In genomic region chr10:93423459-93424020, GRCm38 (mm10) we compare ENCODE assay signal across 27 mouse cellular contexts. TPM values are rescaled to one million over a fixed set of nuclear protein-coding genes. Genes with fewer than 3 reads are reported as not detected.
DNase-seq lines count a peak whose midpoint lies in the region; ATAC-seq and TF ChIP-seq lines count a peak whose summit lies in the region.
"Had no signal": no experiment of that assay in that cellular context is flagged by ENCODE, and none has a peak within 500 bp of the region (broad histone marks: within the 10 kb centered on the region; RNA-seq: fewer than 3 reads in every experiment).

No protein-coding gene starts in this region.

- WGBS in kidney, adult 2 months: 57% methylated on average over 6 of the region's 6 CpGs
- WGBS in stomach, embryonic 16.5 days: 63% methylated on average over 6 of the region's 6 CpGs
- WGBS in stomach, postnatal 0 days: 65% methylated on average over 6 of the region's 6 CpGs
- WGBS in thymus, adult 2 months: 59% methylated on average over 6 of the region's 6 CpGs

- H3K4me3 ChIP-seq in kidney, adult 2 months (ENCODE audit: insufficient read depth, low read depth, low read length): no peak overlapping the region
- no peak overlapping the region for H3K4me3 ChIP-seq in stomach, embryonic 16.5 days (replicated peaks; ENCODE audit: low read length)
- no peak overlapping the region for H3K4me3 ChIP-seq in stomach, postnatal 0 days (ENCODE audit: low read depth, low read length)
- H3K4me3 ChIP-seq in thymus, adult 2 months (ENCODE audit: control insufficient read depth, insufficient read depth, low read length): no peak overlapping the region
- H3K4me3 ChIP-seq: heart, embryonic 10.5 days; heart, embryonic 15.5 days; hindbrain, embryonic 13.5 days; liver, embryonic 12.5 days; midbrain, embryonic 12.5 days; neural tube, embryonic 13.5 days had no signal

- TF ChIP-seq POLR2A in kidney, adult 2 months (IDR thresholded peaks at IDR 0.05; ENCODE audit: low read depth, low read length): no peak
- no peak for TF ChIP-seq POLR2A in thymus, adult 2 months (IDR thresholded peaks at IDR 0.05; ENCODE audit: control insufficient read depth, extremely low read depth, insufficient read depth, low read length, poor library complexity)

- no peak overlapping the region for H3K4me2 ChIP-seq in stomach, embryonic 16.5 days (ENCODE audit: low read depth, low read length)
- no peak overlapping the region for H3K4me2 ChIP-seq in stomach, postnatal 0 days (replicated peaks; ENCODE audit: low read depth)
- H3K4me2 ChIP-seq: heart, embryonic 15.5 days; hindbrain, embryonic 13.5 days; liver, embryonic 12.5 days; midbrain, embryonic 12.5 days; neural tube, embryonic 13.5 days had no signal

- no peaks in the 10 kb centered on the region for H3K36me3 ChIP-seq in kidney, adult 2 months (ENCODE audit: control insufficient read depth, insufficient read depth, low read length)
- H3K36me3 ChIP-seq in stomach, embryonic 16.5 days (ENCODE audit: control insufficient read depth, insufficient read depth, low read length): no peaks in the 10 kb centered on the region
- H3K36me3 ChIP-seq in stomach, postnatal 0 days (ENCODE audit: control insufficient read depth, insufficient read depth, low read length): no peaks in the 10 kb centered on the region
- H3K36me3 ChIP-seq in thymus, adult 2 months (ENCODE audit: control insufficient read depth, insufficient read depth, low read length): no peaks in the 10 kb centered on the region
- H3K36me3 ChIP-seq: heart, embryonic 10.5 days; heart, embryonic 15.5 days; hindbrain, embryonic 13.5 days; liver, embryonic 12.5 days; midbrain, embryonic 12.5 days; neural tube, embryonic 13.5 days had no signal

- H3K9me3 ChIP-seq in stomach, embryonic 16.5 days (replicated peaks; ENCODE audit: control insufficient read depth, low read length): no peaks in the 10 kb centered on the region
- H3K9me3 ChIP-seq in stomach, postnatal 0 days (ENCODE audit: control insufficient read depth, low read length): no peaks in the 10 kb centered on the region
- H3K9me3 ChIP-seq: heart, embryonic 10.5 days; heart, embryonic 15.5 days; hindbrain, embryonic 13.5 days; liver, embryonic 12.5 days; midbrain, embryonic 12.5 days had no signal

- H3K27ac ChIP-seq in kidney, adult 2 months (ENCODE audit: insufficient read depth, low read depth, low read length): 0 out of 2 replicates have a peak overlapping the region, but pooled peaks have one; percentile 5
- peak overlapping the region; percentile 53; the same call in 1 of the 2 replicates for H3K27ac ChIP-seq in stomach, embryonic 16.5 days (ENCODE audit: low read length)
- no peak overlapping the region for H3K27ac ChIP-seq in stomach, postnatal 0 days (replicated peaks)
- H3K27ac ChIP-seq in thymus, adult 2 months (ENCODE audit: control insufficient read depth, insufficient read depth, low read length): no peak overlapping the region
- H3K27ac ChIP-seq: heart, embryonic 10.5 days; heart, embryonic 15.5 days; hindbrain, embryonic 13.5 days; liver, embryonic 12.5 days; midbrain, embryonic 12.5 days; neural tube, embryonic 13.5 days had no signal

- DNase-seq in kidney, adult 2 months: no peak
- DNase-seq in kidney, postnatal 25 days: no peak
- no peak for DNase-seq in stomach, postnatal 0 days (ENCODE audit: low spot score)
- DNase-seq in NIH3T3 (ENCODE audit: low read depth): peak; percentile 84
- no peak for DNase-seq in cerebellum, postnatal 10 days
- DNase-seq in thymus, adult 2 months: no peak
- DNase-seq: adrenal gland, adult 2 months; adrenal gland, postnatal 36 days; cerebellum, adult 8-10 months; cerebellum, postnatal 36 days; heart, postnatal 4 days; kidney, adult 11 months; layer of hippocampus, postnatal 36 days; left cerebral cortex, postnatal 4 days; liver, postnatal 0 days; lung, postnatal 10 days; thymus, postnatal 25 days had no signal

- H3K9ac ChIP-seq in stomach, embryonic 16.5 days (ENCODE audit: low read length): no peak overlapping the region
- H3K9ac ChIP-seq in stomach, postnatal 0 days (ENCODE audit: low read length): no peak overlapping the region
- H3K9ac ChIP-seq: heart, embryonic 15.5 days; hindbrain, embryonic 13.5 days; liver, embryonic 12.5 days; liver, postnatal 0 days; midbrain, embryonic 12.5 days; neural tube, embryonic 13.5 days had no signal

- H3K27me3 ChIP-seq in kidney, adult 2 months (replicated peaks; ENCODE audit: control insufficient read depth, insufficient read depth, low read length): no peaks in the 10 kb centered on the region
- no peaks in the 10 kb centered on the region for H3K27me3 ChIP-seq in stomach, embryonic 16.5 days (ENCODE audit: control insufficient read depth, insufficient read depth, low read length)
- H3K27me3 ChIP-seq in stomach, postnatal 0 days (ENCODE audit: control insufficient read depth, insufficient read depth, low read length): no peaks in the 10 kb centered on the region
- H3K27me3 ChIP-seq in thymus, adult 2 months (ENCODE audit: control insufficient read depth, insufficient read depth, low read length): no peaks in the 10 kb centered on the region
- H3K27me3 ChIP-seq: heart, embryonic 15.5 days; hindbrain, embryonic 13.5 days; liver, embryonic 12.5 days; midbrain, embryonic 12.5 days; neural tube, embryonic 13.5 days had no signal

- ATAC-seq in stomach, embryonic 16.5 days (ENCODE audit: insufficient read depth, low FRiP score): no peak
- ATAC-seq in stomach, postnatal 0 days (ENCODE audit: low FRiP score, low TSS enrichment): no peak
- ATAC-seq: activated CD4-positive, CD25-positive, alpha-beta regulatory T cell, adult 4 months; CD4-positive, CD25-positive, alpha-beta regulatory T cell, adult 4 months; forebrain, embryonic 16.5 days; liver, embryonic 12.5 days had no signal

- 0 out of 2 replicates have a peak, but pooled peaks cover 2% of the 10 kb centered on the region for H3K4me1 ChIP-seq in kidney, adult 2 months (ENCODE audit: control insufficient read depth, insufficient read depth, low read length)
- 0 out of 2 replicates have a peak, but pooled peaks cover 3% of the 10 kb centered on the region for H3K4me1 ChIP-seq in stomach, embryonic 16.5 days (ENCODE audit: control insufficient read depth, insufficient read depth, low read length)
- H3K4me1 ChIP-seq in stomach, postnatal 0 days (replicated peaks; ENCODE audit: control insufficient read depth, insufficient read depth): no peaks in the 10 kb centered on the region
- peaks cover 16% of the 10 kb centered on the region for H3K4me1 ChIP-seq in thymus, adult 2 months (replicated peaks; ENCODE audit: control insufficient read depth, insufficient read depth, low read length)
- H3K4me1 ChIP-seq: hindbrain, embryonic 13.5 days; liver, embryonic 12.5 days; midbrain, embryonic 12.5 days; neural tube, embryonic 13.5 days had no signal

- no peak for TF ChIP-seq EP300 in stomach, postnatal 0 days (optimal IDR thresholded peaks at IDR 0.05)

- no peak for TF ChIP-seq CTCF in kidney, adult 2 months (conservative IDR thresholded peaks at IDR 0.05; ENCODE audit: insufficient read depth, insufficient read length, low read depth, low read length)
- TF ChIP-seq CTCF in stomach, postnatal 0 days (IDR thresholded peaks at IDR 0.05; ENCODE audit: low read depth): no peak
- no peak for TF ChIP-seq CTCF in thymus, adult 2 months (IDR thresholded peaks at IDR 0.05; ENCODE audit: borderline replicate concordance, control insufficient read depth, extremely low read depth, insufficient read depth, low read length, poor library complexity)

RNA-seq across cellular contexts. Expression of gene Lta4h, which starts 29.7 kb away (rescaled TPM):
- 42.9 and 53.9 TPM in 2 replicates for polyA plus RNA-seq in kidney, adult 2 months (2012; rRNA removed)
- 219 and 220 TPM in 2 replicates for polyA plus RNA-seq in stomach, embryonic 16.5 days (2015; fragmentation: Nextera tagmentation; extraction: Ambion mirVana)
- polyA plus RNA-seq in stomach, postnatal 0 days (2015; fragmentation: Nextera tagmentation; extraction: Ambion mirVana): 100 and 103 TPM in 2 replicates
- polyA plus RNA-seq in thymus, adult 2 months (2012; rRNA removed): 153 and 269 TPM in 2 replicates

Comparison
In these comparisons a context has a peak if more than half of its experiments do, and no peak if none do; other contexts are left out.
1. H3K27ac ChIP-seq: peak in kidney, adult 2 months (single experiment) and stomach, embryonic 16.5 days (single experiment); none in stomach, postnatal 0 days (single experiment) and thymus, adult 2 months (single experiment).